Mouse (Mus musculus) neural tube, embryonic 12.5 days (tissue): ENCODE measurements around the gene Trcg1. TPM values are rescaled to one million over a fixed set of nuclear protein-coding genes. Genes with fewer than 3 reads are reported as not detected.

Experiments used
- ATAC-seq: fragments of 200-750 bp; cut with Nextera tagmentation; 2 replicates; pipeline ENCODE4 v1.8.0; 2017; ENCODE audit warnings: low read depth, mild to moderate bottlenecking, moderate TSS enrichment, moderate library complexity; ENCODE audit not compliant: low FRiP score
- H3K27ac ChIP-seq: fragments of 300-500 bp; sonication (generic); 2 replicates; pipeline ENCODE4 v1.5.1; 2016
- H3K27me3 ChIP-seq: fragments of 300-500 bp; sonication (generic); replicated peaks from 2 replicates; pipeline ENCODE4 v1.6.1; 2016; ENCODE audit warnings: mild to moderate bottlenecking
- H3K36me3 ChIP-seq: fragments of 300-500 bp; sonication (generic); 2 replicates; pipeline ENCODE4 v1.6.1; 2016; ENCODE audit warnings: mild to moderate bottlenecking
- H3K4me1 ChIP-seq: fragments of 300-500 bp; sonication (generic); 2 replicates; pipeline ENCODE4 v1.6.1; 2016
- H3K4me2 ChIP-seq: fragments of 300-500 bp; sonication (generic); replicated peaks from 2 replicates; pipeline ENCODE4 v1.6.1; 2016; ENCODE audit warnings: mild to moderate bottlenecking
- H3K4me3 ChIP-seq: fragments of 300-500 bp; sonication (generic); 2 replicates; pipeline ENCODE4 v1.5.1; 2016
- H3K9ac ChIP-seq: fragments of 300-500 bp; sonication (generic); 2 replicates; pipeline ENCODE4 v1.6.1; 2016; ENCODE audit warnings: mild to moderate bottlenecking
- H3K9me3 ChIP-seq: fragments of 300-500 bp; sonication (generic); 2 replicates; pipeline ENCODE4 v1.6.1; 2016; ENCODE audit warnings: mild to moderate bottlenecking
- WGBS: fragments of 180-500 bp; shearing (Covaris S2); methylation state at CpG from one replicate; pipeline ENCODE4 v1.1.7; 2016; 5-methylcytosine and 5-hydroxymethylcytosine counted together
- polyA plus RNA-seq: library from polyadenylated mRNA; unstranded; fragments of >200 nt; fragmentation: Nextera tagmentation; extraction: Ambion mirVana; gene quantifications from 2 replicates; pipeline ENCODE4 v1.2.1, GENCODE M21; 2016

The Trcg1 gene
- polyA plus RNA-seq, 1 experiment from 2014 or later, result not detected

- Histone ChIP-seq H3K36me3 (no peaks in the 10 kb centered on the region), H3K4me3 (no peak overlapping the region), H3K4me2 (no peak overlapping the region), H3K27ac (no peak overlapping the region), H3K9me3 (no peaks in the 10 kb centered on the region), H3K9ac (no peak overlapping the region), H3K4me1 (no peaks in the 10 kb centered on the region), H3K27me3 (no peaks in the 10 kb centered on the region)
- ATAC-seq, result no peak
- 83% methylated on average over 2 of the region's 2 CpGs for WGBS
Measured at GRCm38 (mm10) chr9:57238220-57238619, 1.9 kb downstream of the Trcg1 start.

DNA sequence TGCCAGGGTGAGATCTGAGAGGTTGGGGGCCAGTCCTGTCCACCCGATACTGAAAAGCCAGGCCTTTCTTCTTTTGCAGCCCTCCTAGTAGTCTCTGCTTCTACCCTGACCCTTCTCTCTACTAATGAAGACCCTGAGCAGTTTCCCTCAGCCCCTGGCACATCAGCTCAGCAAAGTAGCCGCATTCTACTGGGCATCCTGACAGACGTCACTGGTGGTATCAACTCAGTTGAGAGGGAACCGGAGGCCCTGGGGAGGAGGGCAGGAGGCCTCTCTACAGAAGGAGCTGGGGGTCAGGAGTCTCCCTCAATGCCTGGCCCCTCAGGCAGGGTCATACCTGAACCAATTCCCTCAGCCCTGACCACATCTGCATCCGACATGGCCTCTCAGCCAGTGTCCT lies 4.8 kb downstream of the Trcg1 start:
- Histone ChIP-seq H3K27ac (no peak overlapping the region), H3K4me2 (no peak overlapping the region), H3K4me3 (no peak overlapping the region), H3K9ac (no peak overlapping the region), H3K27me3 (no peaks in the 10 kb centered on the region), H3K9me3 (no peaks in the 10 kb centered on the region), H3K36me3 (no peaks in the 10 kb centered on the region), H3K4me1 (no peaks in the 10 kb centered on the region; the same call in 1 of the 2 replicates)
- 83% methylated on average over 5 of the region's 5 CpGs for WGBS
- no peak for ATAC-seq

DNA sequence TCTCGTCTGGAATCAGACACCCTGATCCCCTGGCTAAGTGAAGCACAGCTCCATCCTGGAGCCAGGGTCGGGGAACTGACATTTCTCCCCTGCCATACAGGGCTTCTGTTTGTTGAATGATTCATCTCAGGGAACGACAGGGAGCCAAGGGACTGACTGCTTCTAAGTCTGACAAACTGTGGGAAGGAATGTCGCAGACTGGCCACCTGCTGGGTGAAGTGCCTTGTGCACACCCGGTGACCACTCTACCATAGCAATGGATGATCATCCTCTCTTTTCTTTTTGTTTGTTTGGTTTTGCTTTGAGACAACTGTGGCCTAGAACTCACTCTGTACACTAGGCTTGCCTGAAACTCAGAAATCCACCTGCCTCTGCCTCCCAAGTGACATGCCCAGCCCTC lies 6.6 kb downstream of the Trcg1 start:
- H3K9ac ChIP-seq, result no peak overlapping the region
- H3K4me2 ChIP-seq, result no peak overlapping the region
- no peak for ATAC-seq
- WGBS, result 21% methylated on average over 5 of the region's 5 CpGs
- no peak overlapping the region for H3K4me3 ChIP-seq
- no peak overlapping the region for H3K27ac ChIP-seq
- H3K4me1 ChIP-seq, result no peaks in the 10 kb centered on the region; the same call in 1 of the 2 replicates
- H3K9me3 ChIP-seq, result no peaks in the 10 kb centered on the region
- H3K36me3 ChIP-seq, result no peaks in the 10 kb centered on the region
- H3K27me3 ChIP-seq, result no peaks in the 10 kb centered on the region

DNA sequence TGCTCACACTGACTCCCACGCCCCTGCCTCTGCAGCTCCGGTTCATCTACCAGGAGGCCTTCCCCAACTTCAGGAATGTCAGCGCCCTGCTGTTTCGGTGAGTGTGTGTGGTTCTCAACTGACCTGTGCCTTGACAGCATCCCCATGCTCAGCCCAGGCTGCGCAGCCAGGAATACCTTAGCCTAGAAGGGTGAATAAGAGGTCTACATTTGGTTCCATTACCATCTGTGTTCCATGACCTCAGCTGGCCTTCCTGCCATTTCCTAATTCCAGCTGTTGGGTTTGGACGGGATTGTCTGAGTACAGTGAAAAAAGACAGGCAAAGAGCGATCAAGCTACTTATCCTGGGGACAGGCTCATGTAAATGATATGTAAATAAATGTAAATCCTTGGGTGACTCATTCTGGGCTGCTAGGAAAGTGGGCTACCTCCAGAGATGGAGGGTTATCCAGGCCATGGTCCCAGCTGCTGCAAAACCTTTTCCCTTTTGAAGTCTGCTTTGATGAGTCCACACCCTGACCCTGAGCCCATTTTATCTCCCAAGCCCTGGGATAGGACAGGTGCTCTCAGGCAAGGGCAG lies 7.8 kb downstream of the Trcg1 start:
- WGBS, result 31% methylated on average over 7 of the region's 7 CpGs
- Histone ChIP-seq H3K36me3 (no peaks in the 10 kb centered on the region), H3K4me3 (no peak overlapping the region), H3K4me1 (no peaks in the 10 kb centered on the region; the same call in 1 of the 2 replicates), H3K4me2 (no peak overlapping the region), H3K9me3 (no peaks in the 10 kb centered on the region), H3K27me3 (no peaks in the 10 kb centered on the region), H3K27ac (no peak overlapping the region), H3K9ac (no peak overlapping the region)
- no peak for ATAC-seq

- Histone ChIP-seq H3K4me2 (no peak overlapping the region), H3K4me3 (no peak overlapping the region), H3K9me3 (no peaks in the 10 kb centered on the region), H3K4me1 (no peaks in the 10 kb centered on the region; the same call in 1 of the 2 replicates), H3K27me3 (no peaks in the 10 kb centered on the region), H3K9ac (no peak overlapping the region), H3K27ac (no peak overlapping the region), H3K36me3 (no peaks in the 10 kb centered on the region)
- 89% methylated on average over 5 of the region's 5 CpGs for WGBS
- ATAC-seq, result no peak
Measured at GRCm38 (mm10) chr9:57246482-57246881, 10.1 kb downstream of the Trcg1 start.

- H3K4me2 ChIP-seq, result no peak overlapping the region
- no peaks in the 10 kb centered on the region; the same call in 1 of the 2 replicates for H3K4me1 ChIP-seq
- peaks cover 5% of the 10 kb centered on the region; the same call in 1 of the 2 replicates for H3K36me3 ChIP-seq
- H3K27ac ChIP-seq, result no peak overlapping the region
- no peaks in the 10 kb centered on the region for H3K9me3 ChIP-seq
- ATAC-seq, result no peak
- 59% methylated on average over 8 of the region's 8 CpGs for WGBS
- no peak overlapping the region for H3K9ac ChIP-seq
- no peak overlapping the region for H3K4me3 ChIP-seq
- no peaks in the 10 kb centered on the region for H3K27me3 ChIP-seq
Measured at GRCm38 (mm10) chr9:57247201-57247671, 10.9 kb downstream of the Trcg1 start.

- no peak overlapping the region for H3K4me3 ChIP-seq
- H3K9me3 ChIP-seq, result no peaks in the 10 kb centered on the region
- H3K27ac ChIP-seq, result no peak overlapping the region
- H3K27me3 ChIP-seq, result no peaks in the 10 kb centered on the region
- 76% methylated on average over 7 of the region's 7 CpGs for WGBS
- peaks cover 13% of the 10 kb centered on the region for H3K36me3 ChIP-seq
- no peak overlapping the region for H3K4me2 ChIP-seq
- no peak overlapping the region for H3K9ac ChIP-seq
- no peak for ATAC-seq
- no peaks in the 10 kb centered on the region; the same call in 1 of the 2 replicates for H3K4me1 ChIP-seq
Measured at GRCm38 (mm10) chr9:57248030-57248942, 11.9 kb downstream of the Trcg1 start.

DNA sequence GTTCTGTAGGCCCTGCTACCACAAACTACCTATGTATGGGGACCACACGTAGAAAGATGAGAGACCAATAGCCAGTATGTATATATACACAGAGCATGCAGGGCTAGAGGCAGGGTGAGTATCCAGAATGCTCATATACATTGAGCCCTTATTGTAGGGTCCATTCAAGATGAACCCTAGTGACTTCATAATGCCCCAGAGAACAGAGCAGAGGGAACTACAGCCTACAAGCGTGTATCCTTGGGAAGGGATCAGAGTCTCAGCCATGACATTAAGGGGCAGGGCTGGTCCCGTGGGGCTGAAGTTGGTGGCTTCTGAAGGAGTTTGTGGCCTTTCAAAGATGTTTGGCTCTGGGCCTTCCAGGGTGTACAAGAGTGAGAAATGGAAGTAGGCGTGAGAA lies 13.7 kb downstream of the Trcg1 start:
- WGBS, result 90% methylated on average over 4 of the region's 4 CpGs
- no peak for ATAC-seq
- Histone ChIP-seq H3K9ac (no peak overlapping the region), H3K27ac (no peak overlapping the region), H3K27me3 (no peaks in the 10 kb centered on the region), H3K4me1 (no peaks in the 10 kb centered on the region), H3K36me3 (peaks cover 28% of the 10 kb centered on the region), H3K4me3 (no peak overlapping the region), H3K4me2 (no peak overlapping the region), H3K9me3 (no peaks in the 10 kb centered on the region)

GRCm38 (mm10) chr9:57251139-57251538 lies 14.8 kb downstream of the Trcg1 start:
- WGBS, result 94% methylated on average over 2 of the region's 2 CpGs
- Histone ChIP-seq H3K36me3 (peaks cover 30% of the 10 kb centered on the region), H3K9me3 (no peaks in the 10 kb centered on the region), H3K4me1 (no peaks in the 10 kb centered on the region), H3K9ac (no peak overlapping the region), H3K27me3 (no peaks in the 10 kb centered on the region), H3K27ac (no peak overlapping the region), H3K4me2 (no peak overlapping the region), H3K4me3 (no peak overlapping the region)
- ATAC-seq, result no peak

DNA sequence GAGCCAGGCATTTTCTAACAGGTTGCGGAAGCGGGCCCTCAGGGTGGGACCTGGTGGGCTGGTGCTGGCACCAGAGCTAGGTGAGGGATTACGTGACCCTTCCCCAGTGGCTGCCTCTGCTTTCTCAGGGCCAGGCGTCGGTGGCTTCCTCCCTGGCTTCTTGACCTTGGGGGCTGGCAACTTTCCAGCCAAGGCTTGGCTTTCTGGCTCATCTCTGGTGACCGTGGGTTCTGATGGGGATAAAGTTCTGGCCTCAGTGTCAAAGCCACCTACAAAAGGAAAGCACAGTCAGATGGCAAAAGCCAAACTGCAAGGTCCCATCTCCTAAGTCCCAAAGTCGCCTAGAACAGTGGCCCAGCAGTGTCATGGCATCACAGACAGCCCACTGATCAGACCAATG lies 17.7 kb downstream of the Trcg1 start:
- no peak overlapping the region for H3K4me3 ChIP-seq
- ATAC-seq, result no peak
- H3K4me1 ChIP-seq, result no peaks in the 10 kb centered on the region
- no peaks in the 10 kb centered on the region for H3K27me3 ChIP-seq
- no peak overlapping the region for H3K4me2 ChIP-seq
- H3K9ac ChIP-seq, result no peak overlapping the region
- 90% methylated on average over 7 of the region's 7 CpGs for WGBS
- H3K36me3 ChIP-seq, result peaks cover 53% of the 10 kb centered on the region
- H3K9me3 ChIP-seq, result no peaks in the 10 kb centered on the region
- H3K27ac ChIP-seq, result no peak overlapping the region

DNA sequence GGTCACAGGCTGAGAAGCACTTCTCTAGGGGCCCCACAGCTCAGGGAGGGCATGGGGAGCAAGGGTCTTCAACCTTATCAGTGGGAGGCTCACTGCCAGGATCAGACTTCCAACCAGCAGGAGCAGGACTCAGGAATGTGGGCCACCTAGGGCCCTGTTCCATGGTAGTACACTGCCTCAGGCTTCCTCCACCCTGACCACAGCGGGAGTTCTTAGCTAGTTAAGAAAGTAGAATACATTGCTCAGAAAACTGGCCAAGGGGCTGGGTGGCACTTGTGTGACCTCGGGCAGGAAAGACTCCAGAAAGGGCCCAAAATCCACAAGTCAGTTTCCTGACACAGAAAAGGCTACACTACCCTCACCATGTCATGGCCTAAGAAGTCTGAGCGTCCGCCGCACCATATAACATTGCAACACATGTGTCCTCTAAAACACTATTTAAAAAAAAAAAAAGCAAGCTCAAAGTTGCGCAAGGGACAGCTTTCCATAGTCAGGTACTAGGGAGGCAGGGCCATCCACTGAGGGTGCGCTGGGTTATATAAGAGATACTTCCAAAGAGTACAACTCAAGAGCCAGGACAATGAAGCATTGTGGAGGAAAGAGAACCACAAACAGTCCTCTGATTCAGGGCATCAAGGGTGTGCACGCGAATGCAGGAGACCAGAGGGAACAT lies 18.6 kb downstream of the Trcg1 start:
- no peaks in the 10 kb centered on the region for H3K9me3 ChIP-seq
- no peak overlapping the region for H3K4me3 ChIP-seq
- no peak for ATAC-seq
- H3K9ac ChIP-seq, result no peak overlapping the region
- H3K4me1 ChIP-seq, result no peaks in the 10 kb centered on the region
- H3K27me3 ChIP-seq, result no peaks in the 10 kb centered on the region
- WGBS, result 91% methylated on average over 9 of the region's 9 CpGs
- H3K4me2 ChIP-seq, result no peak overlapping the region
- no peak overlapping the region for H3K27ac ChIP-seq
- peaks cover 53% of the 10 kb centered on the region for H3K36me3 ChIP-seq

DNA sequence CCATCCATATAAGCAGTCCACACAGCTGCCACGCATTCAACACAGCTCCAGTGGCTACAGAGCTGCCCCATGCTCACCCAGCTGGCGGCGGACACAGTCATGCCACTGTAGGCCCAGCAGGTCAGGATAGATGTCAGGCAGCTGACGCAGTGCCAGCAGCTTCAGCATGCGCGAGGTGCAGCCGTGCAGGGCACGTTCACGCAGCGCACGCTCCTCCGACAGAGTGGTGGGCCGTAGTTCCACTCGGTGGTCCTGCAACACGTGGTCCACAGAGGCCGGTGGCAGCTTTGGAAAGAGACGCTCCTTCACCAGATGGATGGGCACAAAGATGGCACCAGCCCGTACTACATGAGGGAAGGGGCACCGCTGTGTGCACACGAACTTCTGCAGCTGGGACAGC lies 20.0 kb downstream of the Trcg1 start:
- Histone ChIP-seq H3K4me1 (peaks cover 9% of the 10 kb centered on the region), H3K9me3 (no peaks in the 10 kb centered on the region), H3K27me3 (no peaks in the 10 kb centered on the region; the same call in 1 of the 2 replicates), H3K4me3 (no peak overlapping the region), H3K36me3 (peaks cover 53% of the 10 kb centered on the region), H3K27ac (no peak overlapping the region), H3K4me2 (no peak overlapping the region), H3K9ac (no peak overlapping the region)
- 93% methylated on average over 20 of the region's 20 CpGs for WGBS
- ATAC-seq, result no peak
